Mouse (Mus musculus): ENCODE data around the gene Adgrl3. TPM values are rescaled to one million over a fixed set of nuclear protein-coding genes. Genes with fewer than 3 reads are reported as not detected.
A peak's percentile ranks its signal among the peaks of the same experiment; 100 is the strongest.

Gene Adgrl3
- polyA plus RNA-seq, 1 experiment from 2014 or later = 48.7 TPM

DNA sequence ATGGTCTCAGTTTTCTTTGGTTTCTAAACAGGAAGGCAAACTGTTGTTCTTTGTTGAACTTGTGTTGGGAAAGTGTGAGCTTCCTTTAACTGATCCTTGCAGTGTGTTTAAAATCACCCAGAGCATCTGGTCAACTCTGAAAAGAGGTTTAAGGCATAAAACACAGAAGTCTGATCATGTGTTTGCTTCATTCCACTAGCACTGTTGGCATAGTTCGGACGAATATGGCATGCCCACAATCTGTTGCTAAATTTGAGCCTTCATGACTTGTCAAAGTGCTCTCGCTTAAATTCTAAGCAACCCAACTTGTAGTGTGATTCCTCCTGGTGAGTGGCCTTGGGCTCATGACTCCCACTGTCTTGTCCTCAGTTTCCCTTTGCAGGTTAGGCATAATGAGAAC is 249.8 kb downstream of the Adgrl3 start:
- no peak overlapping the region for H3K4me2 ChIP-seq (replicated peaks)
- H3K27me3 ChIP-seq = no peaks in the 10 kb centered on the region
- WGBS = 87% methylated on average over 3 of the region's 3 CpGs
- ATAC-seq (ENCODE audit: insufficient number of reproducible peaks, insufficient read depth, low FRiP score, low TSS enrichment) = no peak
- no peaks in the 10 kb centered on the region for H3K4me1 ChIP-seq
- no peak overlapping the region for H3K4me3 ChIP-seq
- no peak overlapping the region for H3K9ac ChIP-seq
- H3K36me3 ChIP-seq = no peaks in the 10 kb centered on the region
- H3K27ac ChIP-seq = no peak overlapping the region
- no peaks in the 10 kb centered on the region for H3K9me3 ChIP-seq

DNA sequence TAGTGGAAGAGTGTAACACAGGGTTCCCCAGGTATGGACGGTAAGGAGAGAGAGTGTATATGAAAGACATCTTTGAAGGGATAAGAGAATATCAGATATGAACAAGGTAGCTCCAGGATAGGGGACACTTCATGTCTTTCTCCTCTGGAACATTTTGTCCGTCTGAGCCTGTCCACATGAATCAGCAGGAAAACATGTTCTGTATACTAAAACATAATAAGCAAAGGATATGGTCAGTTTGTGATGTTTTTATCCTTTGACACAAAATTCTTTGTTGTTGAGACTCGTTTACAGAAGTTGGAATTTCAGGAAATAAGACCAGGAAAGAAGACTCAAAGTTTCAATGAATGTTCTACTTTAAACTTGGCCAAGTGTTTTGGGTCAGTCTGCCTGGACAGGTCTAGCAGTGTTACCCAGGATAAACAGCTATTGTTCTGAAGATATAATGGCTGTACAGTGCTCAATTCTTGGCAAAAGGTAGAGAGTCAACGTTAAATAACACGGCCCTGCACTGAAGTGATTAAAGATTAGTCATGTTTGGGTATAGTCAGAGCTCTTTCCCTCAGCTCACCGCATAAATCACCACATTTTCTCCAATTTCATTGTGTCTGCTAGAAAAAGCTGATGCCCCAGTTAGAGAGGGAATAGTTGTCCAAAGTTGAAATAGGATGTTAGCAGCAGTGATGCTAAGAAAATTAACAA is 255.6 kb downstream of the Adgrl3 start:
- no peak for ATAC-seq (ENCODE audit: insufficient number of reproducible peaks, insufficient read depth, low FRiP score, low TSS enrichment)
- no peaks in the 10 kb centered on the region for H3K9me3 ChIP-seq
- H3K27me3 ChIP-seq = no peaks in the 10 kb centered on the region
- H3K27ac ChIP-seq = no peak overlapping the region
- H3K4me1 ChIP-seq = no peaks in the 10 kb centered on the region
- H3K9ac ChIP-seq = no peak overlapping the region
- no peak overlapping the region for H3K4me2 ChIP-seq (replicated peaks)
- no peaks in the 10 kb centered on the region for H3K36me3 ChIP-seq
- 55% methylated on average over 6 of the region's 6 CpGs for WGBS
- H3K4me3 ChIP-seq = no peak overlapping the region

DNA sequence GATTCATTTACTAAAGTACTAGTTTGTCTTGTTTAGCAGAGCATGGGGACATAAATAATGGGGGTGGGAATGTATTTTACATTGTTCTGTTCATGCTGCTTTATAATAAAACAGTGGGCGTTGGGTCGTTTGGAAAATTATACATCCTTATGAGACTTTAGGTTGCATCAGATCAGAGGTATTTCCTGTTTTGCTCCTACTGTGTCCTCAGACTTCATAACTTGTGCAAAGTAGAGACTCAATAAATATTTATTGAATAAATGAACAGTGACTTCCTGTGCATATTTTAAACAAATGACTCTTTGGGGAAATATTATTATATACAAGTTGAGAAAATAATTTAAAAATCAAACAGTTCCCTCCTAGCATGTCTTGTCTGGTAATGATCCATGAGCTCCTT is 259.3 kb downstream of the Adgrl3 start:
- H3K4me3 ChIP-seq = no peak overlapping the region
- H3K4me1 ChIP-seq = 0 out of 2 replicates have a peak, but pooled peaks cover 4% of the 10 kb centered on the region
- H3K4me2 ChIP-seq (replicated peaks) = no peak overlapping the region
- H3K27ac ChIP-seq = no peak overlapping the region
- H3K9me3 ChIP-seq = no peaks in the 10 kb centered on the region
- no peaks in the 10 kb centered on the region for H3K36me3 ChIP-seq
- no peak for ATAC-seq (ENCODE audit: insufficient number of reproducible peaks, insufficient read depth, low FRiP score, low TSS enrichment)
- H3K9ac ChIP-seq = no peak overlapping the region
- H3K27me3 ChIP-seq = no peaks in the 10 kb centered on the region
- 71% methylated on average over 2 of the region's 2 CpGs for WGBS

DNA sequence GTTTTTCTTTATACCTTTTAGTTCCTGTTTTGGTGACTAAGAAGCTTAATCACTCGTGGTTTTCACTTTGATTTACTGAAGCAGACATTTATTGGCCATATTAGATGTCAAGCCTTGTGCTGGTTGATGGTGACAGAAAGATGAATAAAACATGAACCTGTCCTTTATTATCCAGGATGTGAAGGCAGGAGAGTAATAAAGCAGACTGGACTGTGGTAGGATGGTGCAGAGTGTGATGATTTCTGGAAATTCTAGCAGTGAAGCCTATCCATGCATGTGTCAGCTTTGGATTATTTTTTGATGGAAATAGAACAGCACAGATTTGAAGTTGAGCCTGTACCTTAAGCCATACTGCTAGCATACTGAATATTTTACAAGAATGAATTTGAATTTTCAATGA is 265.7 kb downstream of the Adgrl3 start:
- Histone ChIP-seq H3K4me3 (no peak overlapping the region), H3K4me1 (0 out of 2 replicates have a peak, but pooled peaks cover 4% of the 10 kb centered on the region), H3K27ac (no peak overlapping the region), H3K4me2 (replicated peaks) (no peak overlapping the region), H3K9me3 (no peaks in the 10 kb centered on the region), H3K27me3 (no peaks in the 10 kb centered on the region), H3K36me3 (no peaks in the 10 kb centered on the region), H3K9ac (no peak overlapping the region)
- 56% methylated on average over 1 of the region's 1 CpGs for WGBS
- ATAC-seq (ENCODE audit: insufficient number of reproducible peaks, insufficient read depth, low FRiP score, low TSS enrichment) = no peak

DNA sequence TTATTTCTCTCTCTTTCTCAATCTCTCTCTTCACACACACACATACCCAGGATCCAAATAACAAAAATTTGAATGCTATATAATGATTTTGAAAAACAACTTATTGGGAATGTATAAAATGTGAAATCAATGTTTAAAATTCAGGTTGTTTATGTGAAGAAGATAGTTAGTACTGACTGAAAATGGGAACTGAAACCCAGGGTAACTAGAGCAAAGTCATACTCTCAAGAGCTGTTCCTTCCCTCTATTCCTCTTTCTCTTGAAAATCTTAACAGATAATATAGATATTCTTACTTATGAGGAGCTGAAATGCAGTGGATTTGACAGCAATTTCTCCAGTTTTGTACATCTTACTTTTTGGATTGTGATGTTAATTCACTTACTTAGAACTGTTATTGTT is 281.9 kb downstream of the Adgrl3 start:
- H3K4me3 ChIP-seq = no peak overlapping the region
- H3K4me1 ChIP-seq = no peaks in the 10 kb centered on the region
- H3K27ac ChIP-seq = no peak overlapping the region
- H3K9me3 ChIP-seq = no peaks in the 10 kb centered on the region
- H3K27me3 ChIP-seq = no peaks in the 10 kb centered on the region
- no peak overlapping the region for H3K9ac ChIP-seq
- H3K36me3 ChIP-seq = no peaks in the 10 kb centered on the region
- no peak for ATAC-seq (ENCODE audit: insufficient number of reproducible peaks, insufficient read depth, low FRiP score, low TSS enrichment)
- no peak overlapping the region for H3K4me2 ChIP-seq (replicated peaks)

DNA sequence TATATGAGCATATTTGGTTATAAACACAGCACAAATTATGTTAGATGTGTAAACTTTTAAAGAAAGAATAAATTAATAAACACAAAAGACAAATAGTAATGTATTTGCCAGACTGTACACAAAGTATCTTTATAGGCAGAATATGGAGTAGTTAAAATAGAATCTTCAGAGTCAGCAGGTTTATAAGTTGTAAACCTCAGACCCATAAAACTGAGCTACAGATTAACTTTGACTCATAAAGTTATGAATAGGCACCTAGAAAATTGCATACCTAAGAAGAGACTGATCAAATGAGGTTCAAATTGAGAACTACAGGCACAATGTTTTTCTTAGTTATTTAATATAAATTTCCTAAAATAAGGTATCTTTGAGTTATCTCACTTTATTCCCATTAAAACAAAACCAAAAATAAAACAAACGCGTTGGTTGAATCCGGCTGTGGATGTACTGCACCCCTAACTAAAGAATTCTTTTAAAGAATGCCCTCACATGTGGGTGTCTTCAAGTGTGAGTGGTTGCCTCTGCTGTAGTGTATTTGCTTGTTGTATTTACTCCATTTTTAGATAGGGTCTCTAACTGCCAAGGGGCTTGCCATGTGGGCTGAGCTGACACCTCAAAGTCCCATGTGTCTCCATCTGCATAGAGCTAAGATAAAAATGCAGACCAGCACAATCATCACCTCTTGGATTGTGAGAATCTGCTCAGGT is 297.6 kb downstream of the Adgrl3 start:
- H3K4me2 ChIP-seq (replicated peaks) = no peak overlapping the region
- H3K27me3 ChIP-seq = no peaks in the 10 kb centered on the region
- H3K27ac ChIP-seq = no peak overlapping the region
- no peaks in the 10 kb centered on the region for H3K36me3 ChIP-seq
- H3K4me1 ChIP-seq = no peaks in the 10 kb centered on the region
- H3K9me3 ChIP-seq = no peaks in the 10 kb centered on the region
- 90% methylated on average over 3 of the region's 3 CpGs for WGBS
- H3K9ac ChIP-seq = no peak overlapping the region
- no peak for ATAC-seq (ENCODE audit: insufficient number of reproducible peaks, insufficient read depth, low FRiP score, low TSS enrichment)
- H3K4me3 ChIP-seq = no peak overlapping the region

DNA sequence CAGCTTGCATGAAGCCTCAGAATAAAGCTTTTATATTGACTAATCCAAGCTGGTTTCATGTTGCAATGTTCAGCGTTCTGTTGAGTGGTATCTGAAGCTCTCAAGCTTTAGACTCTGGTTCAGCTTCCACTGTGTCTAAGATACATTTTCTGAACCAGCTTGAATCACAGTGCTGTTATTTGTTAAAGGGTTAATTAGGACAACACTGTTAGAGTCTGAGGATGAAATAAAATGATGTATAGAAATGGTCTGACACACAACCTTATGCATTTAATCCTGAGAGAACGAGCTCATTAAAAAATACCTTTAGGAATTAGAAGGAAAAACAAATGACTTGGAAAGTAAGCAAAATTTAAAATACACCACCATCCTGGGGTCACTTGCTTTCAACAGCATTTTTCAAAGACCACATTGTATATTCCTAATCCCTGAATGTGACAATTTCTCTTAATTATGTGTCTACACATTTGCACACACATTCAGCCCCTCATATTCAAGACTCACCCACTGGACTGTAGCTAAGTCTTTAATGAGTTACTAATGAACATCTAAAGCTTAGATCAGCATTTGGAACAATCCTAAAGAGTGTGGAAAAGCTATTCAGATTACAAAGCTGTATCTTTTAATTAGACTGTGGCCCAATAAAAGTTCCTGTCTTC is 301.5 kb downstream of the Adgrl3 start:
- Histone ChIP-seq H3K9me3 (no peaks in the 10 kb centered on the region), H3K4me2 (replicated peaks) (no peak overlapping the region), H3K4me1 (no peaks in the 10 kb centered on the region), H3K27me3 (no peaks in the 10 kb centered on the region), H3K36me3 (no peaks in the 10 kb centered on the region), H3K27ac (no peak overlapping the region), H3K4me3 (no peak overlapping the region), H3K9ac (no peak overlapping the region)
- 72% methylated on average over 2 of the region's 2 CpGs for WGBS
- no peak for ATAC-seq (ENCODE audit: insufficient number of reproducible peaks, insufficient read depth, low FRiP score, low TSS enrichment)

DNA sequence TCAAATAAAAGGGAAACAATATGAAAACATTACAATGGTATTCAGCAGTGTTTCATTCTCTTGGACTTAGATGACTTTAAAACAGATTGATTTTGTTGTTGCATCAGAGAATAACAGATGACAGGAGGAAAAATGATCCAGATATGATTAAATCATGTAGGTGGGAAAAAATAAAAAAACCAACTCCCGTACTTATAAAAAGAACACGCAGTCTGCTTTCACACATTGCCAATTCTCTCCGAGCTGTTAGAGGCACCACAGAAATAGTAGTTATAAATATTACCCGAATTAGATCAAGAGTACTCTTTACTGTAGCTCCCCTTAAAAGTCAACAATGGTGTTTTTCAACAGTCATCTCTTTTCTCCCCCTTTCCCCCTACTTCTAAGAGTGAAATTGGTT is 302.1 kb downstream of the Adgrl3 start:
- Histone ChIP-seq H3K4me1 (no peaks in the 10 kb centered on the region), H3K27ac (no peak overlapping the region), H3K9me3 (no peaks in the 10 kb centered on the region), H3K4me3 (no peak overlapping the region), H3K36me3 (no peaks in the 10 kb centered on the region), H3K4me2 (replicated peaks) (no peak overlapping the region), H3K27me3 (no peaks in the 10 kb centered on the region), H3K9ac (no peak overlapping the region)
- ATAC-seq (ENCODE audit: insufficient number of reproducible peaks, insufficient read depth, low FRiP score, low TSS enrichment) = no peak
- WGBS = 88% methylated on average over 4 of the region's 4 CpGs

DNA sequence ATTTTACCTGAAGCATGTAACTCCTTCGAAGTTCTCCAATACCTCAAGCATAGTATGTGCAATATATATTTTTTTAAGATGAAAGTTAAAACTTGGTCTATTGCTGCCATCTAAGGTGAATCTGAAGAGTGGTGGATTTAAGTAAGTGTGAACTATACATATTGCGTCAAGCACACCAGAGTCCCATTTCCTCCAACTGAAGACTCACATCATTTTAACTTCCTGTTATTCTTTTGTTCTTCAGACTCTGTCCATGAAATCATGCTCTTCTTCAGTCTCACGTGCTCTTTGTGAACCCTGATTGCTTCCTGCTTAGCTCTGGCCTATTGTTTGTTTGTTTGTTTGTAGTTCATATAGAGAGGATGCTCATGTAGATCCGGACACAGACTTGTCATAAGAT is 307.0 kb downstream of the Adgrl3 start:
- no peaks in the 10 kb centered on the region for H3K9me3 ChIP-seq
- no peak overlapping the region for H3K27ac ChIP-seq
- no peaks in the 10 kb centered on the region for H3K36me3 ChIP-seq
- H3K27me3 ChIP-seq = no peaks in the 10 kb centered on the region
- no peak overlapping the region for H3K9ac ChIP-seq
- no peak overlapping the region for H3K4me2 ChIP-seq (replicated peaks)
- ATAC-seq (ENCODE audit: insufficient number of reproducible peaks, insufficient read depth, low FRiP score, low TSS enrichment) = no peak
- 66% methylated on average over 4 of the region's 4 CpGs for WGBS
- H3K4me1 ChIP-seq = no peaks in the 10 kb centered on the region
- H3K4me3 ChIP-seq = no peak overlapping the region

DNA sequence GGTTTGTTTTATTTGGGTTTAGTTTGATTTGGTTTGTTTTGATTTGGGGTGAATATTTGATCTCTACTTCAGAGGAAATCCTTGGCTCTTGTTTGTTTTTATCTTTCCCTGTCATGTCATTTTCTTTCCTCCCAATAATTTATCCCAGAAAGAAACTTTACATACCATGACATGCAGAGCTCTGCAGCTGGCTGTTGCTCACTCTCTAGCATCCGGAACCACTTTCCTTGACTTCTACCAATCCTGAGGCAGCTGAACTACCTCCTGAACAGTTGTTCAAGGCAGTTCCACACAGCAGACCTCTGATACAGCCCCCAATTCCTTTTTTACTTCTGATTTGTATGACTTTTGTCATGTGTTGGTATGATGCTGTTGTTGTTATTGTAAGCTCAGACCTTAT is 307.5 kb downstream of the Adgrl3 start:
- Histone ChIP-seq H3K27me3 (no peaks in the 10 kb centered on the region), H3K9ac (no peak overlapping the region), H3K4me2 (replicated peaks) (no peak overlapping the region), H3K27ac (no peak overlapping the region), H3K4me1 (no peaks in the 10 kb centered on the region), H3K9me3 (no peaks in the 10 kb centered on the region), H3K36me3 (no peaks in the 10 kb centered on the region), H3K4me3 (no peak overlapping the region)
- ATAC-seq (ENCODE audit: insufficient number of reproducible peaks, insufficient read depth, low FRiP score, low TSS enrichment) = no peak
- 59% methylated on average over 1 of the region's 1 CpGs for WGBS

DNA sequence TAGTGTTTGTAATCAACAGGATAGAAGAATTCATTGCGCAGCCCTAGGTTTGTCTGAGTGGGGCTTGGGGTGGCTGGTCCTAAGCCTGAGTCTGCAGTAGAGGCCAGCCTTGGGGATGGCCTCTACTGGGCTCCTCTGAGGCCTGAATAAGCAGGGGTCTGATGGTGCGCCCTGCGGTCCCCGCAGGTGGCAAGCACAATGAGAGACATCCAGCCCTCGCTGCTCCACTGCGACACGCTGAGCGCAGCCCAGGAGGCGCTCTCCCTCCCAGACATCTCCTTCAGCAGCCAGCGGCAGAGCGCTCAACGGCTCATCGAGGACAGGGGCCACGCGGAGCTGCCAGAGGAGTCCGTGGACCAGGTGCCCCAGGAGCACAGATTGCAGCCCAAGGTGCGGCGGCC is 309.6 kb downstream of the Adgrl3 start:
- H3K9ac ChIP-seq = no peak overlapping the region
- peak; percentile 41; the same call in 1 of the 2 replicates for ATAC-seq (ENCODE audit: insufficient number of reproducible peaks, insufficient read depth, low FRiP score, low TSS enrichment)
- H3K4me3 ChIP-seq = no peak overlapping the region
- no peaks in the 10 kb centered on the region for H3K27me3 ChIP-seq
- WGBS = 18% methylated on average over 18 of the region's 18 CpGs
- no peaks in the 10 kb centered on the region for H3K36me3 ChIP-seq
- H3K27ac ChIP-seq = no peak overlapping the region
- H3K9me3 ChIP-seq = no peaks in the 10 kb centered on the region
- H3K4me1 ChIP-seq = no peaks in the 10 kb centered on the region
- H3K4me2 ChIP-seq (replicated peaks) = 0 out of 2 replicates have a peak overlapping the region, but pooled peaks have one; percentile 25

DNA sequence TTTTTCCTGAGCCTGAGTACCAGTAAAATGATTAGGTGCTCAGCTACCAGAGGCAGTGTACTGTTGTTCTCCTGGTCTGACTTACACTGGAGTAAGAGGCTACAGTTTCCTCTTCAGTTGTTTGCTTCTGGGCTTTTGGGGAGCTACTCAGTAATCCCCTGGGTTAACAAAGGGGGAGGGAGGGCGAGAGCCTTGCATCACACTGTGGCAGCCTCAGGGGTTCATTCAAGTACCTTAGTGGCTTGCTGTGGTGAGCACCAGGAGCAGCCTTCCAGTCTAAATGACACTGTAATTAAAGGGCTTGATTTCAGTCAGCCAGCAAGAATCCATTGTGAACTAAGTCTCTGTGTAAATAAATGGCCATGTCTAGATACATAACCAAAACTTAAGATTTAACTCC is 324.4 kb downstream of the Adgrl3 start:
- H3K9ac ChIP-seq = no peak overlapping the region
- no peaks in the 10 kb centered on the region for H3K27me3 ChIP-seq
- H3K27ac ChIP-seq = no peak overlapping the region
- peak; percentile 77; the same call in 1 of the 2 replicates for ATAC-seq (ENCODE audit: insufficient number of reproducible peaks, insufficient read depth, low FRiP score, low TSS enrichment)
- no peaks in the 10 kb centered on the region for H3K36me3 ChIP-seq
- 19% methylated on average over 1 of the region's 1 CpGs for WGBS
- H3K4me2 ChIP-seq (replicated peaks) = no peak overlapping the region
- H3K4me3 ChIP-seq = no peak overlapping the region
- H3K9me3 ChIP-seq = no peaks in the 10 kb centered on the region
- H3K4me1 ChIP-seq = no peaks in the 10 kb centered on the region
